Mouse (Mus musculus): Measurements from ENCODE around the gene Med27. TPM values are rescaled to one million over a fixed set of nuclear protein-coding genes. Genes with fewer than 3 reads are reported as not detected.

The Med27 gene
- 68.3 and 69.7 TPM in 2 replicates for polyA plus RNA-seq (2015; fragmentation: Nextera tagmentation; extraction: Ambion mirVana)

DNA sequence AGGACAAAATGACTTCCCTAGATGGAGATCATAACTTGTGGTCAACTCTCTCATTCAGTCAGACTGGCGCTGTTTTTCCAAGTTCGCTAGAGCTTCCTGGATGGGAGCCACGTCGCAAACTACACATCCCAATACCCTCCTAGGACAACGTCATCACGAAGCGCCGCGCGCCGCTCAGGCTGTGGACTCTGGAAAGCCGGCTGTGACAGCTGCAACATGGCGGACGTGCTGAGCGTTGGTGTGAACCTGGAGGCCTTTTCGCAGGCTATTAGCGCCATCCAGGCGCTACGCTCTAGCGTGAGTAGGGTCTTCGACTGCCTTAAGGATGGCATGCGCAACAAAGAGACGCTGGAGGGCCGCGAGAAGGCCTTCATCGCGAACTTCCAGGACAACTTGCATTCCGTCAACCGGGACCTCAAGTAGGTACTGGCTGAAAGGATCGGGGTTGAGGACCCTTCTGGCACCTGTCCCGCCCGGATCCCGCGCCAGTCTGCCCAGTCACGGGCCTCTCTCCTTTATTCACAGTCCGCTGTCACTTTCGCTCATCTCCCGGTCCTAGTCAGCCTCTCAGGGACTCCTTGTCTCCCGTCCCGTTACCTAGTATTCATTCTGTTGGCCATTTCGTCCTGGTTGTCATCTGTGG, at the start of gene Med27:
Gene Med27, plus strand, starts transcription at position 191 of the 643 bp plus-strand sequence.
- H3K4me3 ChIP-seq, result peak within 1 kb of the TSS; percentile 89
- peak within 1 kb of the TSS; percentile 81 for H3K9ac ChIP-seq
- peak within 1 kb of the TSS; percentile 85 for H3K4me2 ChIP-seq
- H3K36me3 ChIP-seq, result peaks cover 5% of the 10 kb centered on the region; the same call in 1 of the 2 replicates
- H3K4me1 ChIP-seq (replicated peaks), result peaks cover 20% of the 10 kb centered on the region
- no peaks in the 10 kb centered on the region for H3K27me3 ChIP-seq
- no peaks in the 10 kb centered on the region for H3K9me3 ChIP-seq
- ATAC-seq (ENCODE audit: low FRiP score, low read depth), result peak; percentile 97
- H3K27ac ChIP-seq (replicated peaks), result peak within 1 kb of the TSS; percentile 71
- WGBS, result under 1% methylated on average over 41 of the region's 41 CpGs

DNA sequence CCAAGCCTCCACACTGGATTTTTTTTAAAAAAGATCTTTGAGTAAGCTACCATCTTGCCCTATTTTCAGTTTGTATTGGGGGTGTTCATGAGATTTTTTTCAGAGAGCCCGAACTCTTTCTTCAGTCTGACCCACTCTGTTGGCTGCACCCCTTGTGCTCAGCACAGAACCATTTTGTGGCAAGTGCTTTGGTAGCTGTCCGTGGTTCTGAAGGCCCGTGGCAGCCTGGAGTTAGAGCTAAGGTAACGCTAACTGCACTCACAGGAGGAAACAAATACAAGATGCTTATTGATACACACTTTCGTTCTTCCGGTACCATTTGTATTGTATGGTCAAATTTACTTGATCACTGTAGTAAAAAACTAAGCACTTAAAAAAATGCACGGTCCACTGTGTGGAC, 36.7 kb upstream of the Med27 start:
- Histone ChIP-seq H3K4me3 (no peak overlapping the region), H3K4me2 (no peak overlapping the region), H3K4me1 (replicated peaks) (no peaks in the 10 kb centered on the region), H3K9me3 (no peaks in the 10 kb centered on the region), H3K27ac (replicated peaks) (no peak overlapping the region), H3K36me3 (no peaks in the 10 kb centered on the region), H3K27me3 (no peaks in the 10 kb centered on the region), H3K9ac (no peak overlapping the region)
- no peak for ATAC-seq (ENCODE audit: low FRiP score, low read depth)
- WGBS, result 51% methylated on average over 7 of the region's 7 CpGs

DNA sequence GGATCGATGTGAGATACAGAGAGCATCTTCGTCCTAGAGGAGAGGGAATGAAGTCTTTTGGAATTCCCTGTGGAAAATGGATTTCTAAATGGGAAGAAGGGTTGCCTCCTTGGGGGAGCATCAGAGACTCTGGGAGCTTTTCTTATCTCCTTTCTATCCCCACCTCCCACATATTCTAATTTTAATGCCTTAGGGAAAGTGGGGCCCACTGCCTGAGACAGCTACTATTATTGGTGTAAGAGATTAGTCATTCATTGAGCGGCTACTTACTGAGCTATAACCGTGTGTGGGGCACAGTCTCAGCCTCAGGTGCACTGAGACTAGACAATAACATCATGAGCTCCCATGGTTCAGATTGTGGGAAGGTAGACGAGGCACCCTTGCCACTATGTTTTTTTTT, 34.6 kb upstream of the Med27 start:
- no peak overlapping the region for H3K9ac ChIP-seq
- H3K4me1 ChIP-seq (replicated peaks), result no peaks in the 10 kb centered on the region
- H3K4me2 ChIP-seq, result no peak overlapping the region
- H3K9me3 ChIP-seq, result no peaks in the 10 kb centered on the region
- H3K27me3 ChIP-seq, result no peaks in the 10 kb centered on the region
- H3K27ac ChIP-seq (replicated peaks), result no peak overlapping the region
- WGBS, result 91% methylated on average over 5 of the region's 5 CpGs
- no peaks in the 10 kb centered on the region for H3K36me3 ChIP-seq
- no peak overlapping the region for H3K4me3 ChIP-seq
- ATAC-seq (ENCODE audit: low FRiP score, low read depth), result no peak

DNA sequence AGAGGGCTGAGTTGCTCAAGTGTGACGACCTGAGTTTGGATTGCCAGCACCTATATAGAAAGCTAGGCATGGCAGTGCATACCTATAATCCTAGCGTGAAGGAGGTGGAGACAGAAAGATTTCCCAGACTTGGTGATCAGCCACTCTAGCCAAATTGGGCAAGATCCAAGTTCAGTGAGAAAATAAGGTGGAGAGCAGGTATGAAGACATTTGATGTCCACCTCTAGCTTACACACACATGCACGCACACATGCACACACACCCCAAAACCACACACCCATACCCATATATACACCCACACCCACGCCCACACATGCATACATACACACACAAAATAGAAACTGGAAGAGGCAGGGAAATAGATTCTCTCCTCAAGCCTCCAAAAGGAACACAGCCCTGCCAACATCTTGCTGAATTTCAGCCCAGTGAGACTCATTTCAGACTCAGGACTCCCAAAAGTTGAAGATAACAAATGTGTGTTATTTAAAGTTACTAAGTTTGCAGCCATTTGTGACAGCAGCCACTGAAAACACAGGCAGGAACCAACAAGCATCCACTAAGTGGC, 28.6 kb upstream of the Med27 start:
- Histone ChIP-seq H3K4me3 (no peak overlapping the region), H3K36me3 (no peaks in the 10 kb centered on the region), H3K4me1 (replicated peaks) (0 out of 2 replicates have a peak, but pooled peaks cover 7% of the 10 kb centered on the region), H3K4me2 (no peak overlapping the region), H3K9me3 (no peaks in the 10 kb centered on the region), H3K27me3 (no peaks in the 10 kb centered on the region), H3K27ac (replicated peaks) (no peak overlapping the region), H3K9ac (no peak overlapping the region)
- WGBS, result 85% methylated on average over 4 of the region's 4 CpGs
- ATAC-seq (ENCODE audit: low FRiP score, low read depth), result no peak

DNA sequence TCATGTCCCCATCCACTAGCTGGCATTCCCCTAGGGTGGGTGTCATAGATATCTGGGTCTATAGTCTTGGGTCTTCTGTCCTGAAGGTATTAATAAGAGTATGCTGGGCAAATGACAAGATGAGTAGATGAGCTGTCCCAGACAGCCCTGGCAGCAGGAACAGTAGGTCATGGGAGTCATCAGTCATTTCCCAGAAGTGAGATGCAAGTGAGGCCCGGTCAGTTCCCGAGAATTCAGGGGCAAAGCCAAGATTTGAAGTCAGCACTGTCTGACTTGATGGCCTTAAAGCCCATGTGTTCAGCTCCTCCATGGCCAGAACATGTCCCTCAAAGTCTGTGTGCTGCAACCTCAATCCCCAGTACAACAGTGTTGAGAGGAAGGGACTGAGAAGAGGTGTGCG, 28.0 kb upstream of the Med27 start:
- Histone ChIP-seq H3K4me1 (replicated peaks) (0 out of 2 replicates have a peak, but pooled peaks cover 7% of the 10 kb centered on the region), H3K27me3 (no peaks in the 10 kb centered on the region), H3K27ac (replicated peaks) (no peak overlapping the region), H3K4me2 (no peak overlapping the region), H3K4me3 (no peak overlapping the region), H3K36me3 (no peaks in the 10 kb centered on the region), H3K9ac (no peak overlapping the region), H3K9me3 (no peaks in the 10 kb centered on the region)
- ATAC-seq (ENCODE audit: low FRiP score, low read depth), result no peak
- WGBS, result 98% methylated on average over 3 of the region's 3 CpGs

DNA sequence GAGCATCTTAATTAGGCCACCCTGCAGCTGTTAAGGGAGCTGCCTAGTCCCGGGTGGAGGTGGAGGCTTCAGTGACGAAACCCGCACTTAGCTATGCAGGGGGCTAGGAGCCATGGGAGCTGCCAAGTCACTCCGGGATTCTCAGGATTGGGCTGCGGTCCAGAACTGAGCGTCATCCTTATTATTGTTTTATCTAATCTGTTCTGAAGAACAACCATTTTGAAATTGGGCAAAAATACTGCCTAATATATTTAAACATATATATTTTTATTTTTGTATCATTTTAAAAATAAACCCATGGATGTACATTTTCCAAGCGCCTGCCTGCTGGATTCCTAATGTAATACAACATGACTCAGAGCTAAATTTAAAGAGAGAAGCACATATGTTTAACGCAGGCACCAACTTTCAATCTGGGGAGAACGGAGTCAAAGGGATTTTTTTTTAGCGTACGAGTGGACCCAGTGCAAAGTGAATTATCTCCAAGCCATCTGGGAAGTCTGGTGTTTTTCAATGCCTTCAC, 26.3 kb upstream of the Med27 start:
- no peak overlapping the region for H3K9ac ChIP-seq
- ATAC-seq (ENCODE audit: low FRiP score, low read depth), result no peak
- H3K9me3 ChIP-seq, result no peaks in the 10 kb centered on the region
- no peak overlapping the region for H3K27ac ChIP-seq (replicated peaks)
- WGBS, result 51% methylated on average over 11 of the region's 11 CpGs
- no peak overlapping the region for H3K4me3 ChIP-seq
- no peaks in the 10 kb centered on the region for H3K27me3 ChIP-seq
- H3K4me2 ChIP-seq, result no peak overlapping the region
- H3K36me3 ChIP-seq, result no peaks in the 10 kb centered on the region
- H3K4me1 ChIP-seq (replicated peaks), result 0 out of 2 replicates have a peak, but pooled peaks cover 7% of the 10 kb centered on the region

DNA sequence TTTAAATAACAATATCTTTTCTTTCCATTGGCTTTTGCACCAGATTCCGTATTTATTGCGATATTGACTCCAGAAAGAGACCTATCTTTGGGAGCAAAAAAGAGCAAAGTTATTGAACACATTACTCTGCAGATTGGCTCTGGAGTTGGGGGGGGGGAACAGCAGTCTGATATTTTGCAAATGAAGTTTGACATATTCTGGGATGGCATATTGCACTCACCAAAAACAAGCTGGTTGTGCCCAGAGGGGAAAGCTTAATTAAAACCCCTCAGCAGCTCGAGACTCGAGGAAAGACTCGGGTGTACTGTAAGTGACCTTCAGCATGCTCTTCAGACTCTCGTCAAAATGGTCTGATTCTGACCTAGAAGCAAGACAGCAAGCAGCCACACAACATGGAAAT, 25.8 kb upstream of the Med27 start:
- Histone ChIP-seq H3K9ac (no peak overlapping the region), H3K36me3 (no peaks in the 10 kb centered on the region), H3K4me3 (no peak overlapping the region), H3K27me3 (no peaks in the 10 kb centered on the region), H3K4me2 (no peak overlapping the region), H3K27ac (replicated peaks) (no peak overlapping the region), H3K4me1 (replicated peaks) (0 out of 2 replicates have a peak, but pooled peaks cover 7% of the 10 kb centered on the region), H3K9me3 (no peaks in the 10 kb centered on the region)
- ATAC-seq (ENCODE audit: low FRiP score, low read depth), result no peak
- 72% methylated on average over 6 of the region's 6 CpGs for WGBS

DNA sequence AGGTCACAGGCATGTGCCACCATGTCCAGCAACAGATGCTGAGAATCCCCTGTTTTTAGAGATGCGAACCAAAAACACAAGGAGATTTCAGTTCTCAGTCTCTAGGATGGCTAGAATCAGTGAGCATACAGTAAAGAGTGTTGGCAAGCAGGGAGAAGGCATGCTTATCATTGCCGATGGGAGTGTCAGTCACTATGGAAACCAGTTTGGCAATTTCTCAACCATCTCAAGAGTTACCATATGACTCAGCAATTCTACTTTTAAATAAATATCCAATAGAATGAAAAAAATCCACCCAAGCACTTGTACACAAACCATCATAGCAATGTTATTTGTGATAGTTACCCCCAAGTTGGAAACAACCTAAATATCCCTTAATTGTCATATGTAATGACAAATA, 22.2 kb upstream of the Med27 start:
- ATAC-seq (ENCODE audit: low FRiP score, low read depth), result no peak
- no peaks in the 10 kb centered on the region for H3K36me3 ChIP-seq
- H3K9me3 ChIP-seq, result no peaks in the 10 kb centered on the region
- no peak overlapping the region for H3K9ac ChIP-seq
- H3K4me3 ChIP-seq, result no peak overlapping the region
- no peaks in the 10 kb centered on the region for H3K27me3 ChIP-seq
- H3K27ac ChIP-seq (replicated peaks), result no peak overlapping the region
- 0 out of 2 replicates have a peak, but pooled peaks cover 7% of the 10 kb centered on the region for H3K4me1 ChIP-seq (replicated peaks)
- WGBS, result 69% methylated on average over 2 of the region's 2 CpGs
- no peak overlapping the region for H3K4me2 ChIP-seq

DNA sequence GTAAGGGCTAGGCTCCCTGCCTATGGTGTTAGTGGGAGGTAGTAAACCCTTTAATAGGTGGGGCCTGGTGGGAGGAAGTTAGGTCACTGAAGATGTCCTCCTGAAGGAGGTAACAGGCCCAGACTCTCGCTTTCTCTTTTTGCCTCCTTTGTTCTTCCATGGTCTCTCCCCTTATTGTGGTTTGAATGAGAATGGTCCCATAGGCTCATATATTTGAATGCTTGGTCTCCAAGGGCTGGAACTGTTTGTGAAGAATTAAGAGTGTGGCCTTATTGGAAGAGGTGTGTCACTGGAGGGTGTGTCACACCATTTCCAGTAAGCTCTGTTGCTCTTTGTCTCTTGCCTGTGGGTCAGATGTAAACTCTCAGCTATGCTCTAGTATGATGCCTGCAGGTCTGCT, 16.1 kb upstream of the Med27 start:
- Histone ChIP-seq H3K27me3 (no peaks in the 10 kb centered on the region), H3K9ac (no peak overlapping the region), H3K4me3 (no peak overlapping the region), H3K9me3 (no peaks in the 10 kb centered on the region), H3K27ac (replicated peaks) (no peak overlapping the region), H3K4me2 (no peak overlapping the region), H3K4me1 (replicated peaks) (no peaks in the 10 kb centered on the region), H3K36me3 (no peaks in the 10 kb centered on the region)
- no peak for ATAC-seq (ENCODE audit: low FRiP score, low read depth)
- WGBS, result 93% methylated on average over 1 of the region's 1 CpGs

DNA sequence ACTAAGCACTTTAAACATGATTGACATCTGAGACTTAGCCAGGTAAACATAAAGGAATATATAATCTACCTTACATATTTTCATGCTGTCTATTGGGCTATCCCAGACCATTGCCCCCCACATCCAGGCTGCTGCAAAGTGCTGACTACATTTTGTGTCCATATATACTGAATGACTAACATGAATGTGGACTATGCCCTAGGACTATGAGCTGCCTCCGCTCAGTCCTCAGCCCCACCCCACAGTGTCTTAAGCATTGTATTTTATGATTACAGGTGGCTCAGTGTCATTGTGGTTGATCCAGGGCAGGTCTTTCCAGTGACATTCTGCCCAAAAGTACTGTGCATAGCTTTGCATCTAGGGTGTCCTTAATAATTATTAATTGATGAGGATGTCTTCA, 8.2 kb upstream of the Med27 start:
- Histone ChIP-seq H3K4me1 (replicated peaks) (no peaks in the 10 kb centered on the region), H3K9ac (no peak overlapping the region), H3K9me3 (no peaks in the 10 kb centered on the region), H3K27ac (replicated peaks) (no peak overlapping the region), H3K36me3 (no peaks in the 10 kb centered on the region), H3K27me3 (no peaks in the 10 kb centered on the region), H3K4me2 (no peak overlapping the region), H3K4me3 (no peak overlapping the region)
- 90% methylated on average over 1 of the region's 1 CpGs for WGBS
- no peak for ATAC-seq (ENCODE audit: low FRiP score, low read depth)

DNA sequence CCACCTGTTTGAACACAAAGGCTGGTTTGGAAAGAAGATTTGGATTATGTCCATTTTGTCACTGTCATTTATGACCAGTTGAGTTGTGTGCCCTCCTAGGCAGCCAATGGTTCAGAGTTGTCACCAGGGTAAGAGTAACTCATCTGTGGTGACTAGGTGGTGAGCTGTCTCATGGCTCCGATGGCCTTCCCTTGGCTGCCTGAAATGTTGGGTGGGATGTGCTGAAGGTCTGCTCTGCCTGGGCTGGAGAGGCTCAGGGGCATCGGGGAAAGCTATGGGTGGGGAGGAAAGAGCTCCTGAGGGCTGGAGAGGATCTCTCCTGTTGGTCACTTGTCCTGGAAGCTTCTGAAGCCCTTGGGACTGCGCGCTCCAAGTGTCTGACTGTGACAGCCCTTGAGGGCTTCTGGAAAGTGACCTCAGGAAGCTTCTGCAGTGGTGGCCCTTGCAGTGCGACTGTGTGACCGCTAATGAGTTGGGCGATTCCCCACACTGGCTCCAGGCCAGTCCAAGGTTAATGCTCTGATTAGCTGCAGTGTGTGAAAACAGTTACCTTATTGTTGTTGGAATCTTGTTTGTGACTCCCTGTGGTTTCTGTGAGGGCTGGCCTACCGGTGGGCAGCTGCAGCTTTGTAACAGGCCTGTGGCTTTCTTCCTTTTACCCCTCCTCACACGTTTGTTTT, 12.2 kb downstream of the Med27 start:
- 40% methylated on average over 9 of the region's 9 CpGs for WGBS
- H3K9ac ChIP-seq, result no peak overlapping the region
- 0 out of 2 replicates have a peak, but pooled peaks cover 10% of the 10 kb centered on the region for H3K4me1 ChIP-seq (replicated peaks)
- no peak overlapping the region for H3K27ac ChIP-seq (replicated peaks)
- H3K4me3 ChIP-seq, result no peak overlapping the region
- H3K27me3 ChIP-seq, result no peaks in the 10 kb centered on the region
- ATAC-seq (ENCODE audit: low FRiP score, low read depth), result no peak
- H3K9me3 ChIP-seq, result no peaks in the 10 kb centered on the region
- H3K36me3 ChIP-seq, result 0 out of 2 replicates have a peak, but pooled peaks cover 3% of the 10 kb centered on the region
- no peak overlapping the region for H3K4me2 ChIP-seq

DNA sequence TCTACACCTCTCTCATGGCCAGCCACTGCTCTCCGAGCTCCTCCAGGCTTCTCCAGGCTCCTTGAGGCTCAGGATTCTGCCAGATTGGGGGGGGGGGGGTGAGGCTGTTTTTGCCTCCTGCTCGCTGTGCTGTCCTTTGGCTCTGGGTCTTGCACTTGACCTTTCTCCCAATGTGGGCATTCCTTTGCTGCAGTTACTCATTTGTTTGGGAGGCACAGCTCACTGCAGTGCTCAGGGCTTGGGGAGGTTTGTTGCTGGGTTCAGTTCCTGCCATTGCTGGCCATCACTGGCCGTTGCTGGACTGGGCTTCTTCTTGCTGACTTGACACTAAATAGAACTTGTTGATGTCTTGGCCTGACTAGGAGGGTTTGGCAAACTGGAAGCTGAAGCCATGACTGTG, 14.3 kb downstream of the Med27 start:
- Histone ChIP-seq H3K4me2 (no peak overlapping the region), H3K27me3 (no peaks in the 10 kb centered on the region), H3K4me3 (no peak overlapping the region), H3K36me3 (0 out of 2 replicates have a peak, but pooled peaks cover under 1% of the 10 kb centered on the region), H3K4me1 (replicated peaks) (0 out of 2 replicates have a peak, but pooled peaks cover 10% of the 10 kb centered on the region), H3K9me3 (no peaks in the 10 kb centered on the region), H3K9ac (no peak overlapping the region), H3K27ac (replicated peaks) (no peak overlapping the region)
- no peak for ATAC-seq (ENCODE audit: low FRiP score, low read depth)
- WGBS, result 70% methylated on average over 3 of the region's 3 CpGs

All from hindbrain, embryonic 15.5 days (tissue).